Mouse (Mus musculus) brain, adult 2 months (tissue): Measurements from ENCODE around the gene Tub.

ENCODE experiments used
- DNase-seq: peaks from one replicate; pipeline ENCODE4 v3.0.0; 2011; ENCODE audit warnings: low read depth, low spot score

Tub gene

DNA sequence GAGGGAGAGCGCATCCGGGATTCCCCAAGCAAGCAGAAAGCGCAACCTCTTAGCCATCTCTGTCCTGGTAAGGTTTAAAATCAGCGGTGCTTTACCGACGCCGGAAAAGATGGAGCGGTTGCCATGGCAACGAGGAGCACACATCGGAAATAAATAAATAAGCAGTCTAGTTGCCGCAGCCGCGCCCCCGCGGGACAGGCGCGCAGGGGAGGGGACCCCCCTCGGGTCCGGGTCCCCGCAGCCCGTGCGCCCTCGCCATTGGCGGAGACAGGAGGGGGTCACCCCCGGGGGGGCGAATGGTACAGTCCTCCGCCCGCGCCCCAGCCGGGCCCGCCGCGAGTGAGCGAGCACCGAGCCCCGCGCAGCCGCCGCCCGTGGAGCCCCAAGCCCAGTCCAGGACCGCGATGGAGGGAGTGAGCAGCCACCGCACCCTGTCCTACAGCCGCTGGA lies at the start of gene Tub:
Tub (plus strand) TSS at position 27 of the 450 bp plus-strand sequence.
- DNase-seq: peak; percentile 90

DNA sequence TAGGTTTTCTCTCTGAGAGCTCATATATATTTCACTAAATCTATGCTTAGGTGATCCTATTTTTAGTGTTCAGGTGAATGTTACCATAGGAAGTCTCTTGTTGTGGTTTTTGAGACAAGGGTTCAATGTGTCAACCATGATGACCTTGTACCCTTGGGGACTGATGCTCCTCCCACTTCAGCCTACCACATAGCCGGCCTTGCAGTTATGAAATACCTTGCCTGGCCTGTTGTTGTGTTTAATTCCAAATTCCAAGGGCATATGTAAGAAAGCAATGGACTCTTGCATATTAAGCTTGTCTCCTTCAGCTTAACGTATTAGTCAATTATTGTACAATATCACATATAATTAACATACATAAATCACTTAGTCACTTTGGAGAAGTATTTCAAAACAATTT lies 46.2 kb upstream of the Tub start:
- no peak for DNase-seq

DNA sequence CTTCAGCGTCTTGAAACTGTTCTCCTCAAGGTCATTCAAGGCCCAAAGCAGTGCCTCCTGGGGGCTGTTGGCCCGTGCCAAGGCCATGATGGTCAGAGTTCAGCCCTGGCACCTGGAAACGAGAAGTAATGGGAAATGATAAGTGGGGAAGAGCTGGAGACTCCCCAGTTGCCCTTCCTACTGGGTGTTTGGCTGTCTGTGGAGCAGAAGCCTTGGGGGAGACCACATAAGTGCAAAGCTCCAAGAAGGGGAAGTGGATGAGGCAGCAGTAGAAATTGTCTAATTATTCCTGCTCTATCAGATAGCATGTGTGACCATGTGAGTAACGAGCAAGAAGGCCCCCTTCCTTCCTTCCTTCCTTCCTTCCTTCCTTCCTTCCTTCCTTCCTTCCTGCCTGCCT lies 23.1 kb upstream of the Tub start:
- no peak for DNase-seq

GRCm38 (mm10) chr7:108928280-108929188 lies 21.6 kb upstream of the Tub start:
- peak; percentile 77 for DNase-seq

DNA sequence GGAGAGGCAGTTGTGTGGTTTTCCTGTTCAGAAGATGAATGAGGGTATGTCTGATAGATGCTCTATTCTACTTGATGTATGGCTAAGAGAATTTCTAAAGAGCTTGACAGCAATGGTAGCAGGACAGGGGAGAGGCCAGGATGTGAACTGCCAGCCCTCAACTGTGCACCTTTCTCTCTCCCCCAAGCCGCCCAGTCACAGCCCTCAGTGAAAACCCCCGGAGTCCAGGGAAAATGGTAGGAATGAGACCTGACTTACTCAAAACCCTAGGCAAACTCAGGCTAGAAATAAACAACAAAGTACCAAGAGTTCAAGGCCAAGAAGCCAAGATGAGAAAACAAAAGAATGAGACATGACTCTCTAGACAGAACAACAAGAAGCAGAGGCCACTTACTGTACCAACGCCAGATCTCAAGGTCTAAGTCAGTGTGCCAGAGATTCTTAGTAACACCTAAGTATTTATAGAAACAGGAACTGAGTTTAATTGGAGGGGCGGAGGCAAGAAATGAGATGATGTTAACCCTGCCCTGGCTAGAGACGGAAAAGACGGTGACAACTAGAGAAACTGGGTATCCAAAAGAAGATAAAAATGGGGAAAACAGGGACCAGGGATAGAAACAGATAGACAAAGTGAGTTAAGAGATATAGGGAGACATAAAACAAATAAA lies 20.3 kb upstream of the Tub start, which contains the start of gene Nlrp10:
Nlrp10 (minus strand) TSS at position 453 of the 668 bp plus-strand sequence.
- no peak for DNase-seq

DNA sequence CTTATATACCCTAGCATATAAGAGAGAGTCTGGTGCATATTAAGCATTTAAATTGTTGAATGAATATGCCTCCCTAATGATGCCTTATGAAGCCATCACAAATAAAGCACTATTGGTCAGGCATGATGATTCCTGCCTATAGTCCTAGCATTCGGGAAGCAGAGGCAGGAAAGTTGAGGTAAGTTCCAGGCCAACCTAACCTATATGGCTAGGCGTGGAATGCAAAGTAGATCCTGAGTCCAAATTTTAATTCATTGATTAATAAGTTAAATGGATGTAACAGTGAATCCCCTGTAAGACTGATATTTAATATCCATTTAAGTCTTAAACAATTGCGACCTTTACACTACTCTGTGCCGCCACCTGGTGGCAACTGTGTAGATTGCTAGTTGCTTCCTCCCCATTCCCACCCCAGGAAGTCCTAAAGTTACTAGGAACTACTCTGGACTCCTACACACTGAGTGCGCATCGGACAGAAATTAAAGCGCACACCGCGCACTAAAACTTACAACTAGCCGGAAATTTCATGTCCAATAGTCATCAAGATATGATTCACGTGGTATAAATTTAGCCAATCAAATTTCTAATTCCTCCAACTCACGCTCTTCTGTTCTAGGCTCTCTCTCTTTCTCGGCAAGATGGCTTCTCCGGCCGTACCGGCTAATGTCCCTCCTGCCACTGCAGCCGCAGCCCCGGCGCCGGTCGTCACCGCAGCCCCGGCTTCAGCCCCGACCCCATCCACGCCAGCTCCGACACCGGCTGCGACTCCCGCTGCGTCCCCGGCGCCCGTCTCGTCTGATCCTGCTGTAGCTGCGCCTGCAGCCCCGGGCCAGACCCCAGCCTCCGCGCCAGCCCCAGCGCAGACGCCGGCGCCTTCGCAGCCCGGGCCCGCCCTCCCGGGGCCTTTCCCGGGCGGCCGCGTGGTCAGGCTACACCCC lies 16.1 kb upstream of the Tub start, which contains the start of gene Eif3f:
Eif3f (plus strand) TSS at position 624 of the 938 bp plus-strand sequence.
- peak; percentile 100 for DNase-seq

- DNase-seq: no peak
Measured at GRCm38 (mm10) chr7:108934836-108935235, 15.3 kb upstream of the Tub start.

GRCm38 (mm10) chr7:108935411-108935810 lies 14.7 kb upstream of the Tub start:
- DNase-seq: no peak

DNA sequence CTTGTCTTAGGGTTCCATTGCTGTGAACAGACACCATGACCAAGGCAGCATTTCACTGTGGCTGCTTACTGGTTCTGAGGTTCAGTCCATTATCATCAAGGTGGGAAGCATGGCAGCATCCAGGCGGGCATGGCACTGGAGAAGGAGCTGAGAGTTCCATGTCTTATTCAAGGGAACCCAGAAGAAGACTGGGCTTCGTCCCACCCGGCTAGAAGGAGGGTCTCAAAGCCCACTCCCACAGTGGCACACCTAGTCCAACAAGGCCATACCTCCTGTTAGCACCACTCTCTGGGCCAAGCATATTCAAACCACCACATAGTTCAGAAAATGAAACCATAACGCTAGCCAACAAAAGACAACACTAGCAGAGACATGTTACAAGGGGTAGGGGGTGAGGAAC lies 13.5 kb upstream of the Tub start:
- DNase-seq: no peak

DNA sequence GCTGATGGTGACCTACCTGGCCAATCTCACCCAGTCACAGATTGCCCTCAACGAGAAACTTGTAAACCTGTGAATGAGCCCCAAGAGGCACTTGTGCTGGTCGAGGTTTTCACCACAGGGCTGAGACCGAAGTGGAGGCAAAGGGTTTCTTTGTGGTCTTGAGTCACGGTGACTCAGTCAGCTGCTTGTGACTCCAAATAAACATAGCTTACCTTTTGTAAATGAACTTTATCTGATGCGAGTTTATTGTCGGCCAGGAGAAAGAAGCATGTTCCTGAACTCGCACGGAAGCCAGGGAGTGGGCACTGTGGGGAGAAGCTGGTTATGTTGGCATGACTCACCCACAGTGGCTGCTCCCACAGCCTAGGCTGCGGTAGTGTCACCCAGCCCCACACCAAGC lies 8.7 kb upstream of the Tub start:
- DNase-seq: peak; percentile 53

GRCm38 (mm10) chr7:108944002-108944401 lies 6.1 kb upstream of the Tub start:
- peak; percentile 81 for DNase-seq

DNA sequence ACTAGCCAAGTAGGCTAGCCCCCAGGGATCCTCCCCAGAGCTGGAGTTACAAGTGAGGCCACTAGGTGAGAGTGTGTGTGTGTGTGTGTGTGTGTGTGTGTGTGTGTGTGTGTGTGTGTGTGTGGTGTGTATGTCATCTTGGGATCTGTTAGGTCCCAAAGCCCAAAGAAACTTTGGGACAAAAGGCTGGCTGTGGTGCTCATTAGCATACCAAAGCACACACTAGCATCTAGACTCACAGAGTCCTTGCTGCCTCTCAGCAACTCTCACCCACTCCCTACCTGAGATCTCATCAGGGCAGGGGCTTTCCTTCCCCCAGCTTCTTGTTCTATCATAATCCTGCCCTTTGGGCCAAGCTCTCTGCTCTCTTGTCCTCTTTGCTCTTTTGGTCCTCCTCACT lies 1.5 kb upstream of the Tub start:
- no peak for DNase-seq

- no peak for DNase-seq
Measured at GRCm38 (mm10) chr7:108949301-108949700, 837 bp upstream of the Tub start.

GRCm38 (mm10) chr7:108950762-108951331 lies 709 bp downstream of the Tub start:
- peak; percentile 77 for DNase-seq

DNA sequence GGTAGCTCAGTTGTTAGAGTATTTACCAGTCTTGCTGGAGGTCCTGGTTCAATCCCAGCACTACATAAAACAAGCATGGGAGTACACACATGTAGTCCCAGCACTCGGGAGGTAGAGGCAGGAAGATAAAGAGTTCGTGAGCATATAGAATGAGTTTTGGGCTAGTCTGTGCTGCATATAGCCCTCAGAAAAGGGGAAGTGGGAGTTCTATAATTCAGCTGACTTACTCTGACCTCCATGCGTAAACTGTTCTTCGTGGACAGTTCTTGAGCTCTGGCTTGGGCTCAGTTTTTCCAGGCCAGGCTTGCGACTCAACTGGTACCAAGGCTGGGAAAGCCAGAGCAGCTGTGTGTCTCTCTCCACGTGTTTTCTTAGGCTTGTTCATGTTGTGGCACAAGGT lies 2.7 kb downstream of the Tub start:
- no peak for DNase-seq

- peak; percentile 77 for DNase-seq
Measured at GRCm38 (mm10) chr7:108954185-108954584, 4.0 kb downstream of the Tub start.

DNA sequence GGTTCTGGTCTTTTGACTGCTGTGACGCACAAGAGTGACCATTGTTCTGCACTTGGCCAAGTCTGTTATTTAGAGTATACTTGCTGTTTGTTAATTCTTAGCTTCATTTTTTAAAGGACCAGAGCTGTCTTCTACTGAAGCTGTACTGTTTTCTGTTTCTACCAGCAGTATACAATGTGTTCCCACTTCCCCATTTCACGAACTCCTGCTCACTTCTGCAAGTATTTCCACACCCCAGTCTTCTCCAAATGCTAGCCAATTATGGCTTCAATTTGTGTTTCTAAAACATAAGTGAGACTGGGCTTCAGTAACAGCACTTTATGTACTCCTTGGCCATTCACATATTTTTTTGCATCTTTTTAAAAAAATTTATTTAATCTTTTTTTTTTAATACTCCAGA lies 7.6 kb downstream of the Tub start:
- DNase-seq: no peak

GRCm38 (mm10) chr7:108965968-108966367 lies 15.8 kb downstream of the Tub start:
- DNase-seq: no peak

- DNase-seq: peak; percentile 88
Measured at GRCm38 (mm10) chr7:108966742-108967362, 16.7 kb downstream of the Tub start.

GRCm38 (mm10) chr7:108968201-108968600 lies 18.1 kb downstream of the Tub start:
- peak; percentile 81 for DNase-seq

DNA sequence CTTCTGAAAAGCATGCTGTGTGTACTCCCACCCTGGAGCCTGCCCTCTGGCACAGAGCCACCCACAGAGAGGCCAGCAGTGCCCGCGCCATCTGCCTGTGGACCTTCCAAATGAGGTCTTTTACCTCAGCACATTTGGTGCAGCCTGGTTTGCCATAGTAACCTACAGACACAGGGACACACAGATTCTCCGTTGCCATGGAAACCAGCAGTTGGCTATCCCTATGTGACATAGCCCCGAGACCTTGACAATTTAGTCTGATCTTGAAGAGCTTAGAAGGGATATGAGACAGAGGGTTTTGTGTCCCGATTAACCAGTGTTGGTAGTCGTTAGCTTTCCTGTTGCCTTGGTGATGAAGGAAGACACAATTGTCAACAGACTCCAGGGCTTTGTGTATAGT lies 22.1 kb downstream of the Tub start:
- peak; percentile 92 for DNase-seq
